Mouse (Mus musculus) heart, embryonic 13.5 days (tissue): ENCODE results near the gene Gch1. TPM values are rescaled to one million over a fixed set of nuclear protein-coding genes. Genes with fewer than 3 reads are reported as not detected.

Source experiments
- ATAC-seq: fragments of 200-750 bp; cut with Nextera tagmentation; 2 replicates; pipeline ENCODE4 v1.8.0; 2017; ENCODE audit warnings: moderate TSS enrichment; ENCODE audit not compliant: insufficient number of reproducible peaks, low FRiP score, low TSS enrichment; ENCODE audit errors: extremely low read depth
- H3K27ac ChIP-seq: fragments of 300-500 bp; sonication (generic); replicated peaks from 2 replicates; pipeline ENCODE4 v1.5.1; 2015; ENCODE audit warnings: moderate library complexity, mild to moderate bottlenecking, inconsistent platforms
- H3K27me3 ChIP-seq: fragments of 300-500 bp; sonication (generic); replicated peaks from 2 replicates; pipeline ENCODE4 v1.6.1; 2015; ENCODE audit warnings: mild to moderate bottlenecking, inconsistent platforms
- H3K36me3 ChIP-seq: fragments of 300-500 bp; sonication (generic); 2 replicates; pipeline ENCODE4 v1.6.1; 2015; ENCODE audit warnings: mild to moderate bottlenecking, inconsistent platforms
- H3K4me1 ChIP-seq: fragments of 300-500 bp; sonication (generic); 2 replicates; pipeline ENCODE4 v1.6.1; 2015; ENCODE audit warnings: inconsistent platforms
- H3K4me2 ChIP-seq: fragments of 300-500 bp; sonication (generic); 2 replicates; pipeline ENCODE4 v1.6.1; 2015; ENCODE audit warnings: inconsistent platforms, mild to moderate bottlenecking, moderate library complexity
- H3K4me3 ChIP-seq: fragments of 300-500 bp; sonication (generic); 2 replicates; pipeline ENCODE4 v1.5.1; 2015; ENCODE audit warnings: moderate library complexity, mild to moderate bottlenecking, inconsistent platforms
- H3K9ac ChIP-seq: fragments of 300-500 bp; sonication (generic); 2 replicates; pipeline ENCODE4 v1.6.1; 2015; ENCODE audit warnings: inconsistent platforms, mild to moderate bottlenecking, moderate library complexity
- H3K9me3 ChIP-seq: fragments of 300-500 bp; sonication (generic); 2 replicates; pipeline ENCODE4 v1.6.1; 2016; ENCODE audit warnings: inconsistent platforms
- whole genome bisulfite sequencing: fragments of 180-500 bp; shearing (Covaris S2); methylation state at CpG from one replicate; pipeline ENCODE4 v1.1.7; 2015; ENCODE audit warnings: mixed read lengths; 5-methylcytosine and 5-hydroxymethylcytosine counted together
- polyA plus RNA-seq: library from polyadenylated mRNA; unstranded; fragments of >200 nt; fragmentation: Nextera tagmentation; extraction: Ambion mirVana; gene quantifications from 2 replicates; pipeline ENCODE4 v1.2.1, GENCODE M21; 2015

The Gch1 gene
- polyA plus RNA-seq, 1 experiment from 2014 or later, result 5.4 TPM

DNA sequence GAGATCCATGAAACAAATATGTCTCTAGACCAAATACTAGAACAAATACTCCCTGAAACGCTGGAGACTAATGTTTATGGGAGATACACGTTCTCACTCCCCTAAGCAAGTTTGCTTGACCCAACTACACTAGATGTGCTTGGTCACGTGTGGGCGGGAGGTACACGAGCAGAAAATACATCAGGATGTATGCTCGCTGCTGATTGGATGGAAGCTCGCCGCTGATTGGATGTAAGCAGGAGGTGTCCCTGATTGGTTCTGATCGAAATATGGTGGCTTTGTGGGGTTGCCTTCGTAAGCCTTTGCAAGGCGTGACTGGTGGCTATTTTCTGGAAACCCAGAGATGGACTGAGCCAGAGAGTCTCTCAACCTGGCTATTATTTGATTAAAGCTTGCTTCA, 32.4 kb upstream of the Gch1 start:
- no peak overlapping the region for H3K9ac ChIP-seq
- H3K4me1 ChIP-seq, result no peaks in the 10 kb centered on the region
- no peak for ATAC-seq
- no peaks in the 10 kb centered on the region for H3K27me3 ChIP-seq
- H3K9me3 ChIP-seq, result peaks cover 4% of the 10 kb centered on the region; the same call in 1 of the 2 replicates
- H3K4me2 ChIP-seq, result no peak overlapping the region
- H3K36me3 ChIP-seq, result no peaks in the 10 kb centered on the region
- WGBS, result 76% methylated on average over 11 of the region's 11 CpGs
- H3K27ac ChIP-seq, result no peak overlapping the region
- H3K4me3 ChIP-seq, result no peak overlapping the region

DNA sequence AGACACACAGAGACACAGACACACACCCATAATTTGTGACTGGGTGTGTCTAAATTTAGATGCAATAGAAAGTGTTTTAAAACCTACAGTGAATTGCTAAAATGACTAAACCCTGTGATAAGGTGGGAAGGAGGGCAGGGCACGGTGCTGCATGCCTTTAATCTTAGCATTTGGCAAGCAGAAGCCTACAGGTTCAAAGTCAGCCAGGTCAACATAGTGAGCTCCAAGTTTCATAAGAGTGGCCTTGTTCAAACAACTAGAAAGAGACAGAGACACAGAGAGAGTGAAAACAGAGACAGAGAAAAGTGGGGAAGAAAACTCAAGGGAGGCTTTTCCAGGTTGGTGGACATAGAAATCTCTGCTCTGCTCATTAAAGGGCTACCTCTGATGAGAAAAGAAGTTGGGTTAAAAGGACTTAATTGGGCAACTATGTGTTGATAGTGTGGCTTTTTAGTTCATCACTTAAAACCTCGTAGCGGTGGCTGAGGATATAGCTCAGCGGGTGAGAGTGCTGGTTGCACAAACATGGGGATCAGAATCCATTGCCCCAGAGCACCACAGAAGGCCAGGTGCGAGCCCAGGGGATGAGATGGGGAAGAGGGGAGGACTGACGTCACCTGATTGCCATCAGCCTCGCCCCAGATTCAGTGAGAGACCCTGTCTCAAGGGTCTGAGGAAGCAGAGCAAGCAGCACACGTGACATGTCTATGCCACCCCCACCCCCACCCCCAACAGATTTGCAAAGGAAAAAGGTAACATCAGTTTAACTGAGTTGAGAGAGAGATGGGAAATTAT, 31.2 kb upstream of the Gch1 start:
- Histone ChIP-seq H3K9ac (no peak overlapping the region), H3K36me3 (no peaks in the 10 kb centered on the region), H3K4me2 (no peak overlapping the region), H3K27ac (no peak overlapping the region), H3K9me3 (no peaks in the 10 kb centered on the region), H3K27me3 (no peaks in the 10 kb centered on the region), H3K4me3 (no peak overlapping the region), H3K4me1 (no peaks in the 10 kb centered on the region)
- 79% methylated on average over 8 of the region's 8 CpGs for WGBS
- no peak for ATAC-seq

DNA sequence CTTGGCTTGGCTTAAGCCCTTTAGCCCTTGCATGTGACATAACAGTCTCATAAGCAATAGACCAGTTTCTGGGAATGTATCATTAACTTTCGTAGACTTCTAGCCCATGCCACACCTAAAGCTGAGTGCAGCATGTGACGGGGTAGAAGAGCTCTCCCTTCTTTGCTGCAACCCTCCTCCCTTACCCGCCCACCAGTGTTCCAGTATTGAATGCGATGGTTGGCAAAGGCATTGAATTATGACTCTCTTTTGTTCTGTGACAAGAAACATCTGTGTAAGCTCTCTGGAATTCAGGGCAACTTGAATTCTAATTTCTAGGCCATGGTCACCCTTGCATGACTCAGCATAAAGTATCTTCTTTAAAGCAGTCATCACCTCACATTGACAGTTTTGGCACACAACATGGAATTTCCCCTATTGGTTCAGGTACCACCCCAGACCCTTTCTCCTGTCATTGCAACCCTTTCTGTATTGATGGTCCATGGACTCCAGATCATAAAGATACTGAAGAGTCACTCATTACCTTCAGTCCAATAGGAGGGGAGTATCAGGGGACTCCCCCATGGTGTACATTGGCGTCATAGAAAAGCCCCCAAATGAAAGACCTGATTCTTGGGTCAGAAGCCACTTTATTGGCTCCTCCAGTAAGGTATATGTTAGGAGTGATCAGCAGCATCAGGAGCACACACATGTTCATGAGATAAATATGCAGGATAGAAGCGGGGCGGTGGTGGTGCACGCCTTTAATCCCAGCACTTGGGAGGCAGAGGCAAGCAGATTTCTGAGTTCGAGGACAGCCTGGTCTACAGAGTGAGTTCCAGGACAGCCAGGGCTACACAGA, 29.8 kb upstream of the Gch1 start:
- Histone ChIP-seq H3K4me1 (no peaks in the 10 kb centered on the region), H3K9ac (no peak overlapping the region), H3K36me3 (no peaks in the 10 kb centered on the region), H3K27ac (no peak overlapping the region), H3K9me3 (no peaks in the 10 kb centered on the region), H3K4me3 (no peak overlapping the region), H3K27me3 (0 out of 2 replicates have a peak, but pooled peaks cover 3% of the 10 kb centered on the region), H3K4me2 (no peak overlapping the region)
- 85% methylated on average over 9 of the region's 9 CpGs for WGBS
- no peak for ATAC-seq

DNA sequence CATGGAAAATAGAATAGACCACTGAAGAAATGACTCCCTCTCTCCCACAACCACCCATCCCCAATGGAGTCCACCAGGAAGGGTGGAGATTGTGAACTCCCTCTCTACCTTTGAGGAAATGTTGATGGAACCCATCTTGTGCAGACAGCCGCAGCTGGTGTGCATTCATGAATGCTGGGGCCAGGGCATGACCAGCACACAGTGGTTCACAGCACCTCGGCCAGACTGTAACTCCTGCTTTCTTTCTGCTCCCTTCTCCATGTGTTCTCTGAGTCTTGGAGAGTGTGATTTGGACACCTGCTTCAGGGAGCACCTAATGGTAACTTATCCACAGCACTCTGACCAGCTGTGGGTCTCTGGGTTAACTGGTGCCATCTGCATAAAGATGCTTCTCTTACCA, 27.3 kb upstream of the Gch1 start:
- H3K9ac ChIP-seq, result no peak overlapping the region
- no peak overlapping the region for H3K4me3 ChIP-seq
- no peak for ATAC-seq
- H3K9me3 ChIP-seq, result no peaks in the 10 kb centered on the region
- H3K4me2 ChIP-seq, result no peak overlapping the region
- no peak overlapping the region for H3K27ac ChIP-seq
- 0 out of 2 replicates have a peak, but pooled peaks cover 3% of the 10 kb centered on the region for H3K27me3 ChIP-seq
- 75% methylated on average over 2 of the region's 2 CpGs for WGBS
- H3K36me3 ChIP-seq, result no peaks in the 10 kb centered on the region
- no peaks in the 10 kb centered on the region for H3K4me1 ChIP-seq

DNA sequence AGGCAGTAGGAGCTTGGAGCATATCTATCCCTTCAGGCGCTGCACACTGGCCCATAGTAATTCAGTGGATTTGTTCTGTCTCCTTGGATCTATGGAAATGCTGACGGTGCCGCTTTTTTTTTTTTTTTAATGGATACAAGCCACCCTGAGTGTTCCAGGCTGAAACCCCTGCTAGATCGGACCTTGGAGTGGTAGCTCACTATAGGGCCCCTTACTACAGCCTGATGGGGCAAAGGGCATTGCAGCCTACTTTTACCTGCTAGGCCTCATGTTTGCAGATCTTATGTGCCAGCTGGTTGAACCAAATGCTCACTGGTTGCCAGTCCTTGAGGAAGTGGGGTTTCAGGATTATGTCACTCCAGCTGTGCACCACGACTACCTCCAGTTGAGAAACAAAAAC, 25.2 kb upstream of the Gch1 start:
- no peak for ATAC-seq
- Histone ChIP-seq H3K4me3 (no peak overlapping the region), H3K9me3 (no peaks in the 10 kb centered on the region), H3K4me1 (no peaks in the 10 kb centered on the region), H3K4me2 (no peak overlapping the region), H3K9ac (no peak overlapping the region), H3K27me3 (0 out of 2 replicates have a peak, but pooled peaks cover 3% of the 10 kb centered on the region), H3K27ac (no peak overlapping the region), H3K36me3 (no peaks in the 10 kb centered on the region)
- WGBS, result 77% methylated on average over 5 of the region's 5 CpGs

DNA sequence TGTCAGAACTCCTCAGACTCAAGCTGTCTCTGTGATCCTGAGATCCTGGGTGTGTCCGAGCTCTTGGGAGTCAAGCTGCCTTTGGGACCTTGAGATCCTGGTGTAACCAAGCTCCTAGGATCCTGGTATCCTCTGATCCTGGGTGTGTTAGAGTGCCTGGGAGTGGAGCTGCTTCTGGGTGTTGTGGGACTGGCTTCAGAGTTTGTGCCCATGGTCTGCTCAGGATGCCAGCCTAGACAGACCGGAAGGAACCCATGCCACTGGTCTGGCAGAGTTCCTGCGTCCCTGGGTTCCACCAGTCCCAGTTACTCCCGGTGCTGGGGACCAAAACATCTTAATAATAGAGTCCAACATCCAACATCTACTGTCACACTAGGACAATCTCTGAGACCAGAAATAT, 24.1 kb upstream of the Gch1 start:
- Histone ChIP-seq H3K36me3 (no peaks in the 10 kb centered on the region), H3K9ac (no peak overlapping the region), H3K27me3 (0 out of 2 replicates have a peak, but pooled peaks cover 3% of the 10 kb centered on the region), H3K4me3 (no peak overlapping the region), H3K27ac (no peak overlapping the region), H3K4me1 (no peaks in the 10 kb centered on the region), H3K4me2 (no peak overlapping the region), H3K9me3 (no peaks in the 10 kb centered on the region)
- no peak for ATAC-seq
- 77% methylated on average over 4 of the region's 4 CpGs for WGBS

DNA sequence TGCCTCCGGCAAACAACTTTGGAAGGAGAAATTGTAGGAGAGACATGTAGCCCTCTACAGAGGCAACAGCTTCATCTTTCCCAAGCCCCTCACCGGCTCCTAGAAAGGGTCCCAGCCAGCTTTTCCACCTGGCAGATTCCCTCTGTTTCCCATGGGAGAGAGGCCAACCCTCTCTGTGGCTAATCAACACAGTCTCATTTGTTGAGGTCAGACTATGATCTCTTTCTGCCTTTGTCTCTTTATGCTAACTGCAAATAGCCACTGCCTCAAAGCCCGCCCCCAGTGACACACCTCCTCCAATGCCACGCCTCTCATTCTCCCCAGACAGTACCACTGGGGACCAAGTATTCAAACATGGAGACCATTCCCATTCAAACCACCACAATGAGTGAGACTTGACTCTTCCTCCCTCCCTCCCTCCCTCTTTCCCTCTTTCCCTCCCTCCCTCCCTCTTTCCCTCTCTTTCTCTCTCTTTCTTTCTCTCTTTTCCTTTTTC, 20.5 kb upstream of the Gch1 start:
- H3K27me3 ChIP-seq, result 0 out of 2 replicates have a peak, but pooled peaks cover 3% of the 10 kb centered on the region
- H3K4me2 ChIP-seq, result no peak overlapping the region
- no peak overlapping the region for H3K27ac ChIP-seq
- no peaks in the 10 kb centered on the region for H3K4me1 ChIP-seq
- H3K9me3 ChIP-seq, result no peaks in the 10 kb centered on the region
- no peak overlapping the region for H3K9ac ChIP-seq
- 77% methylated on average over 4 of the region's 4 CpGs for WGBS
- no peak overlapping the region for H3K4me3 ChIP-seq
- no peaks in the 10 kb centered on the region for H3K36me3 ChIP-seq
- no peak for ATAC-seq

DNA sequence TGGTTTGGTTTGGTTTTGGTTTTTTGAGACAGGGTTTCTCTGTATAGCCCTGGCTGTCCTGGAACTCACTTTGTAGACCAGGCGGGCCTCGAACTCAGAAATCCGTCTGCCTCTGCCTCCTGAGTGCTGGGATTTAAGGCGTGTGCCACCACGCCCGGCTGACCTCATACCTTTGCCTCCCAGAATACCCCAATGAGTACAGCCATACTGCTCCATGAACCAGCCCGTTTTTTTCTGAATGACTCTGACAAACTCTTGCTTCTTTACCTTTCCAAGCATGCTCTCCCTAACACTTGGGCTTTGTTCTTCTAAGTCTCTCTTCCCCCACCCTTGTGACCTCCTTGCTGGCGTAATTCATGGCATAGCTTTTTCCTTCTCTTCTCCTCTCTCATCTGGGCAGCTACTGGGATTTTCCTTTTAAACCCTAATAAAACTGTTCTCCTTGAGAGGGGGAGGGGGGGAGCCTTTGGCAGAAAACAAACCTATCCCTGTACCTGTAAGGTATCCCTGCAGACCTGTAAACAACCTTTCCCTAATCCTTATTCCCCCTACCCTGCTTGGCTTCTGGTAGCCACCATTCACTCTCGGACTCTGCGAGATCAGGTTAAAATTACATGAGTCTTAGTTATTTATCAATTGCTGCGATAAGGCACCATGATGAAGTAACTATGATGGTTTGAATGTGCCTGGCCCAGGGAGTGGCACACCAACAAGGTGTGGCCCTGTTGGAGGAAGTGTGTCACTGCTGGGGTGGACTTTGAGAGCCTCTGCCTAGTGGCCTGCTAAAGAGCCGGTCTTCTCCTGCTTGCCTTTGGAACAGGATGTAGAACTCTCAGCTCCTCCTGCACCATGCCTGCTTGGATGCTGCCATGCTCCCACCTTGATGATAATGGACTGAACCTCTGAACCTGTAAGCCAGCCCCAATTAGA, 19.6 kb upstream of the Gch1 start:
- H3K4me1 ChIP-seq, result no peaks in the 10 kb centered on the region
- no peak overlapping the region for H3K4me2 ChIP-seq
- WGBS, result 82% methylated on average over 12 of the region's 12 CpGs
- H3K9ac ChIP-seq, result no peak overlapping the region
- H3K9me3 ChIP-seq, result no peaks in the 10 kb centered on the region
- ATAC-seq, result no peak
- H3K27me3 ChIP-seq, result no peaks in the 10 kb centered on the region
- no peaks in the 10 kb centered on the region for H3K36me3 ChIP-seq
- H3K4me3 ChIP-seq, result no peak overlapping the region
- H3K27ac ChIP-seq, result no peak overlapping the region

DNA sequence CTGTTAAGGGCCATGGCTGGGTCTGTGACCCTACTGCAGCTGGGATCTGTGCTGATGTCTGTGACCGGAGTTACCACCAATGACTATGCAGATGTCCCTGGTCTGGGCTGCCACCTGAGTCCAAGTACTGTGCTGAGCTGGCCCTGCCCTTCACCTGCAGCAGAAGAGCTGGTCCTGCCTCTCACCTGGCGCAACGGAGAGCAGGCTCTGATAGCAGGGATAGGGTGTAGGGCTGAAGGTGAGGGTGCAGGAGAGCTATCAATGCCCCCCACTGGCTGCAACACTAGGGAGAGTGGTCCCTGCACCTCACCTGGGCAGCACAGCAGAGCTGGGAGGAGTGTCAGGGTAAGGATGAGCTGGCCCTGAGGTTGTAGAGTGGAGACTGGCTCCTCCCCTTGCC, 17.4 kb upstream of the Gch1 start:
- no peaks in the 10 kb centered on the region for H3K9me3 ChIP-seq
- no peak overlapping the region for H3K4me2 ChIP-seq
- no peak overlapping the region for H3K9ac ChIP-seq
- ATAC-seq, result no peak
- WGBS, result 74% methylated on average over 3 of the region's 3 CpGs
- no peaks in the 10 kb centered on the region for H3K4me1 ChIP-seq
- H3K27ac ChIP-seq, result no peak overlapping the region
- no peaks in the 10 kb centered on the region for H3K27me3 ChIP-seq
- H3K36me3 ChIP-seq, result no peaks in the 10 kb centered on the region
- no peak overlapping the region for H3K4me3 ChIP-seq

DNA sequence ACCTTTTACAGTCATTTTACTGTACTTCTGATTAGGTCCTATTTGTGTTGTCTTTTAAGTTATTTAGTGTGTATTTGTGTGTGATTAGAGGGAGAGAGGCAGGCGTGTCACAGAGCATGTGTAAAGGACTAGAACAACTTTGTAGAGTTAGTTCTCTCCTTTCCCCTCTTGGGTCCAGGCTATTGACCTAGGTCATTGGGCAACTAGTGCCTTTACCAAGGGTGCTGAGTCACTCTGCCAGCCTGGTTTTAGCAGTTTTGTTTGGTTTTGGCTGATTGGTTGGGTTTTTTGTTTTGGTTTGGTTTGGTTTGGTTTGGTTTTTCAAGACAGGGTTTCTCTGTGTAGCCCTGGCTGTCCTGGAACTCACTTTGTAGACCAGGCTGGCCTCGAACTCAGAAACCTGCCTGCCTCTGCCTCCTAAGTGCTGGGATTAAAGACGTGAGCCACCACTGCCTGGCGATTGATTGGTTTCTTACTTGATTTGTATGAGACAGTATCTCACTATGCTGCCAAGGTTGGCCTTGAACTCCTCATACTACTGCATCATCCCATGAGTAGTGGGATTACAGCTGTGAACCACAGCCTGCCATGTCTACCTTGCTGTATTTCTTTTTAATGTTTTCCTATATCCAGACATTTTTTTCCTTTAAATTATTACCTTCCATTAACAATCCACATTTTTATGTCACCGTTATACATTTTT, 16.2 kb upstream of the Gch1 start:
- H3K9me3 ChIP-seq, result no peaks in the 10 kb centered on the region
- H3K27ac ChIP-seq, result no peak overlapping the region
- H3K27me3 ChIP-seq, result no peaks in the 10 kb centered on the region
- no peaks in the 10 kb centered on the region for H3K4me1 ChIP-seq
- H3K4me3 ChIP-seq, result no peak overlapping the region
- ATAC-seq, result no peak
- H3K36me3 ChIP-seq, result no peaks in the 10 kb centered on the region
- no peak overlapping the region for H3K9ac ChIP-seq
- H3K4me2 ChIP-seq, result no peak overlapping the region
- 82% methylated on average over 5 of the region's 5 CpGs for WGBS
